Mouse (Mus musculus): ENCODE results near the gene Zdhhc18. TPM values are rescaled to one million over a fixed set of nuclear protein-coding genes. Genes with fewer than 3 reads are reported as not detected.
"Not testable (repeated sequence)": the region's sequence is repeated elsewhere in the genome, so short reads cannot be mapped to it uniquely, and the experiment has no call there.

Zdhhc18 gene
- polyA plus RNA-seq, 1 experiment from 2014 or later = 1.9 TPM

DNA sequence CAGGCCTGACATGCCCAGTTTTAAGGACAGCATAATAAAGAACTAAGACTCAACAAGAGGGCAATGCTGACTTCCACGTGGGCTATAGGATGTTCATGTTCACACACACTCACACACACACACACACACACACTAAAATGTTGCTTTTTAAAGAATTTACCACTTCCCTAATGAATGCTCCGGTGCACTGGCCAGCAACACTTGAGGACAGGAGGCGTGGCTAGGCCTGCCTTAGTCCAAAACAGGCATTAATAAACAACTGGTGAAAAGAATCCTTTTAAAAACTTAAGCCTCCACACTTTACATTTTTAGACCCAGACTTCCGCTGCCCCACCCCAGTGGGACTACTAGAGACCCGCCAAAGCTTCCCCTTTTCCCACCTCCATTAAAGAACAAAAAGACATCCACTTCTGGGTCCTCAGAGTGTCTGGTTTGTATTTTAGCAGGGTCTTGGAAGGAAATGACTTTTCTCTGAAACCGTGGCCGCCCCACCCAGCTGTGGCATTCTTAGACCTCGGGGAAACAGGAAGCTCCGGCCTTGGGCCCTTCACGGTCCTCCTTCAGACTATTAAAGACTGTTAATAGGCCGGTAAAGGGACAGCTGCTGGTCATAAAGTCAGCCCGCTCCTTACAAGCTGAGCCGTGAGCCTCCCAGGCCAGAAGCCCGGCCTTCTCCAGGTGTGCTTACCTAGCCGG lies 9.7 kb upstream of the Zdhhc18 start:
- Histone ChIP-seq H3K27ac (peak overlapping the region; percentile 80), H3K4me3 (peak overlapping the region; percentile 35), H3K36me3 (peaks cover 24% of the 10 kb centered on the region), H3K27me3 (ENCODE audit: insufficient read depth, poor library complexity, severe bottlenecking) (no peaks in the 10 kb centered on the region), H3K4me1 (replicated peaks) (peaks cover 42% of the 10 kb centered on the region), H3K9me3 (no peaks in the 10 kb centered on the region)
- no peak for DNase-seq (ENCODE audit: low spot score)
- WGBS = 18% methylated on average over 15 of the region's 15 CpGs

DNA sequence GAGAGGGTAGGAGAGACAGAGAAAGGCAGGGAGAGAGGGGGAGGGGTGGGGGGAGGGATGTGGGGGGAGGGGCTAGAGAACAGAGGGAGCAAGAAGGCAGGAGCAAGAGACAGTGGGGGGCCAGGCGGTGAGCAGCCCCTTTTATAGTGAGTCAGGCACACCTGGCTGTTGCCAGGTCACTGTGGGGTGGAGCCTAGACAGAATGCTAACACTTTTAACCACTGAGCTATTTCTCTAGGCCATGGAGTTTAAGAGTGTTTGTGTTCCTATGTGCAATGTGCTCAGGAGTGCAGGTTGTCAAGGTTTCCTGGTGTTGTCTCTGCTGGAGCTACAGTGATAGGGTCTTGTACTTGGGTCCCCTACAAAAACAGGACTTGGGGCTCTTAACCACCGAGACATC lies 8.8 kb upstream of the Zdhhc18 start:
- Histone ChIP-seq H3K4me1 (replicated peaks) (peaks cover 41% of the 10 kb centered on the region), H3K27ac (no peak overlapping the region), H3K4me3 (no peak overlapping the region), H3K9me3 (no peaks in the 10 kb centered on the region), H3K36me3 (peaks cover 19% of the 10 kb centered on the region), H3K27me3 (ENCODE audit: insufficient read depth, poor library complexity, severe bottlenecking) (no peaks in the 10 kb centered on the region)
- DNase-seq (ENCODE audit: low spot score) = no peak
- WGBS = 26% methylated on average over 2 of the region's 2 CpGs

DNA sequence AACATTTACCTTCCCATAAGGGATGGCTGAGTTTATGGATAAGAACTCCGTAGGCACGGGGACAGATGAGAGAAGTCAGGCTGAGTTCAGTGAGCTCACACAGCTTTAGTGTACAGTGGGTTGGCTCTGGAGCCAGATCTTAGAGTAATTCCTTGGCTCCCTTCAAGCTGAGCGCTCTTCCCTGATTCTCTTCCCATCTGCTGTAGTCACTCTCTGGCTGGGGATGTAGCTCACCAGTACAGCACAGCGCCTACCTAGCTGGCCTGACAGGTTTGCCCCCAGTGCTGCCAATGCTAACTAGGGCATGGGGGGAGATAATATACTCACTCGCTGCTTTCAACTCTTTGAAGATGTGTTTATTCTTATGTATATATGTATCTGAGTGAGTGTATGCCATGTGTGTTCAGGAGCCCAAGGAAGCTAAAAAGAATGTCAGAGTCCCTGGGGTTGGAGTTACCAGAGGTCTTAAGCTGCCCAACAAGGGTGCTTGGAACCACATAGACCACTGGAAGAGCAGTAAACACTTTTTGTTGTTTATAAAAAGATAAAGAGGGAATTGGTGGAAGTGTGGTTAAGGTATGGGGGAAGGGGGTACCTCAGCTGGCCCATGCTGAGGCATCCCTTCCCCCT lies 8.0 kb upstream of the Zdhhc18 start:
- Histone ChIP-seq H3K27me3 (ENCODE audit: insufficient read depth, poor library complexity, severe bottlenecking) (no peaks in the 10 kb centered on the region), H3K4me1 (replicated peaks) (peaks cover 41% of the 10 kb centered on the region), H3K4me3 (no peak overlapping the region), H3K9me3 (no peaks in the 10 kb centered on the region), H3K27ac (0 out of 2 replicates have a peak overlapping the region, but pooled peaks have one; percentile 12), H3K36me3 (peaks cover 18% of the 10 kb centered on the region)
- no peak for DNase-seq (ENCODE audit: low spot score)
- WGBS = 44% methylated on average over 5 of the region's 5 CpGs

DNA sequence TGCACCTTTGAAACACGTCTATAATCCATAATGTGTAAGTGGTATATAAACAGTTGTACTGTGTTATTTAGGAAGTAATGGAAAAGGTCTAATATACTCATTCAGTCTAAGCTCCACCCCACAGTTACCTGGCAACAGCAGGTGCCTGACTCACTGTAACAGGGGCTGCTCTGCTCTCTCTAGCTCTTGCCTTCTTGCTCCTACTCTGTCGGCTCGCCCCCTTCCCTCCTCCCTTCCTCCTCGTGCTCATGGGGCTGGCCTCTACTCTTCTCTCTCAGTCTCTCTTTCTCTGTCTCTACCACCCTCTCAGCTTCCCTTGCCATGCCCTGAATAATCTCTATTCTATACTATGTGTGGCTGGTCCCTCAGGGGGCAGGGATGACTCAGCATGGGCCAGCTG lies 7.0 kb upstream of the Zdhhc18 start:
- H3K4me1 ChIP-seq (replicated peaks) = peaks cover 41% of the 10 kb centered on the region
- no peak overlapping the region for H3K4me3 ChIP-seq
- no peaks in the 10 kb centered on the region for H3K9me3 ChIP-seq
- DNase-seq (ENCODE audit: low spot score) = no peak
- H3K27ac ChIP-seq = no peak overlapping the region
- no peaks in the 10 kb centered on the region for H3K27me3 ChIP-seq (ENCODE audit: insufficient read depth, poor library complexity, severe bottlenecking)
- 16% methylated on average over 4 of the region's 4 CpGs for WGBS
- peaks cover 9% of the 10 kb centered on the region for H3K36me3 ChIP-seq

DNA sequence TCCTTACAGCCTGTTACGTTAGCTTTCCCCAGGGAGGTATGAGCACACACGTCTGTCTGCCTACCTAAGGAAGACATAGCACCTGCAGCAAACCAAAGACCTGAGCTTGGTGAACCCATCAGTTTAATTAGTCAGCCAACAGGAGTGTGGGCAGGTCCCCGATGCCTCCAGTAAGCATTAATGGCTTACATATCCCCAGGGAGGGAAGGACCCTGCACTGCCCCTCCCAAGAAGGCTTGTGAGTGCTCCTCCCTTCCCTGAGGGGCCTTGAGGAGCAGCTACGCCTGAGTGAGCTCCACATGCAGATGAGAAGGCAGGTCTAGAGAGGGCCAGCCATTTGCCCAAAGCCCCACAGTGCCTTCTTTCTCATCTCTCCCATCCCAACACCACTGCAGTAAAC lies 6.3 kb upstream of the Zdhhc18 start:
- Histone ChIP-seq H3K4me3 (no peak overlapping the region), H3K36me3 (0 out of 2 replicates have a peak, but pooled peaks cover 4% of the 10 kb centered on the region), H3K4me1 (replicated peaks) (peaks cover 41% of the 10 kb centered on the region), H3K27me3 (ENCODE audit: insufficient read depth, poor library complexity, severe bottlenecking) (no peaks in the 10 kb centered on the region), H3K9me3 (no peaks in the 10 kb centered on the region), H3K27ac (no peak overlapping the region)
- DNase-seq (ENCODE audit: low spot score) = no peak
- WGBS = 53% methylated on average over 4 of the region's 4 CpGs

DNA sequence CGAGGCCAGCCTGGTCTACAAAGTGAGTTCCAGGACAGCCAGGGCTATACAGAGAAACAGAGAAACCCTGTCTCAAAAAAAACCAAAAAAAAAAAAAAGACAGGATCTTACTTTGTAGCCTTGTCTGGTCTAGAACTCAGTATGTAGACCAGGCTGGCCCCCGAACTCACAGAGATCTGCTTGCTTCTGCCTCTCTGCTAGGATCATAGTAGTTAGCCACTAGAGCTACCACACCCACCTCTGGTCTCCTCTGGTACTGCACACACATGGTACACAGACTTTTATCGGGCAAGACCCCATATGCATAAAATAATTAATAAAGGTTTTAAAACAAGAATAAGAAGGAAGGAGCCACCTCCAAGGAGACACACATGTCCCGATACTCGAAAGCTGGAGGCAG lies 4.1 kb upstream of the Zdhhc18 start:
- peaks cover 21% of the 10 kb centered on the region for H3K4me1 ChIP-seq (replicated peaks)
- not testable (repeated sequence) for DNase-seq (ENCODE audit: low spot score); H3K27me3 ChIP-seq (ENCODE audit: insufficient read depth, poor library complexity, severe bottlenecking); H3K4me3 ChIP-seq; H3K9me3 ChIP-seq; H3K36me3 ChIP-seq; H3K27ac ChIP-seq
- WGBS = 92% methylated on average over 5 of the region's 5 CpGs

DNA sequence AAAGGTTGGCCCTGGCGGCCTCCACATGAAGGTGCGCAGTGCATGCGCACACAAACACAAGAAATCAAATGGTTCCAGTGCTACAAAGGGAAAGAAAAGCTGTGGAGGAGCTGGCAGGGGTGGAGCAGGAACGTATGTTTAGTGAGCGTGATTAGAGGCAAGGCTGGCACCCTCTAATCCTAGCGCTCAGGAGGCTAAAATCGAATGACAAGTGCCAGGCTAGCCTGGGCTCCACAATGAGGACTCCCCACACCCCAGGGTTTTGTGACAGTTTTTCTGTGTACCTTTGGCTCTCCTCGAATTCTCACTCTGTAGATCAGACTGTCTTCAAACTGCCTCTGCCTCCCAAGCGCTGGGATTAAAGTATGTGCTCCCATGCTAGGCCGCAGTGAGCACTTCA lies 2.8 kb upstream of the Zdhhc18 start:
- H3K9me3 ChIP-seq = no peaks in the 10 kb centered on the region
- H3K36me3 ChIP-seq = no peaks in the 10 kb centered on the region
- H3K27me3 ChIP-seq (ENCODE audit: insufficient read depth, poor library complexity, severe bottlenecking) = no peaks in the 10 kb centered on the region
- peaks cover 12% of the 10 kb centered on the region for H3K4me1 ChIP-seq (replicated peaks)
- WGBS = 83% methylated on average over 10 of the region's 10 CpGs
- DNase-seq (ENCODE audit: low spot score) = no peak
- no peak overlapping the region for H3K27ac ChIP-seq
- H3K4me3 ChIP-seq = no peak overlapping the region

DNA sequence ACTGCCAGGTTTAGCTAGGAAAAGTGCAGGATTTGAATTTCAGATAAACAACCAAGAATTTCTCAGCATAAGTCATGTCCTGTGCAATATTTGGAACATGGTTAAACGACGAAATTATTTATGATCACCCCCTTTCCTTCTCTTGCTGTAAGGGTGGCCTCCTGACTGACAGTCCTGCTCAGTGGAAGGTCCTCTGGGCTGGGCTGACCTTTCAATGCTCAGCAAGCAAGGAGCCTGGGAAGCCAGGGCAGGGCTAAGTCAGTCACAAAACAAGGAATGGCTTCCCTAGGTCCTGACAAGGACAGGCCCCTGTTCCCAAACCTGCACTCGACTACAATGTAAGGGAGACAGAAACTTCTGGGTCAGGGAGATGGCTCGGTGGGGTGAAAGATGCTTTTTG lies 2.0 kb upstream of the Zdhhc18 start:
- Histone ChIP-seq H3K4me1 (replicated peaks) (peaks cover 10% of the 10 kb centered on the region), H3K27ac (no peak overlapping the region), H3K9me3 (no peaks in the 10 kb centered on the region), H3K27me3 (ENCODE audit: insufficient read depth, poor library complexity, severe bottlenecking) (no peaks in the 10 kb centered on the region), H3K36me3 (no peaks in the 10 kb centered on the region), H3K4me3 (no peak overlapping the region)
- no peak for DNase-seq (ENCODE audit: low spot score)
- WGBS = 69% methylated on average over 4 of the region's 4 CpGs

DNA sequence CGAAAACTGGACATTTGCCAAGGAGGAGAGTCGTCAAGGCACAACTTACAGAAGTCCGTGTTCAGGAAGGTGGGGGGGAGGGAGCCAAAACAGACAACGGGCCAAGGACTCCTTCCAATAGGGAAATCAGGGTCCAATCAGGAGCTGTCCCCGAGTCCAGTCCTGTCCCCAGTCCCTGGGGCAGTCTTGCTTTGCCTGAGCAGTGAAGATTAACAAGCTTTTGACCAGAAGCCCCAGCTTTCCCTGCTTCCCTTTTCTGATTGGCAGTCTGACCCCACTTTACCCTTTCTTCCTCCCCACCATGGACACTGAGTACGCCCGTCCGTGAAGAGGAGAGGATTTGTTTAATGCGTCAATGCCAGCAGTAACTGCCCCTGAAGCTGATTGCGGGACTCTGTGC lies 1.5 kb upstream of the Zdhhc18 start:
- 66% methylated on average over 10 of the region's 10 CpGs for WGBS
- Histone ChIP-seq H3K27ac (no peak overlapping the region), H3K9me3 (no peaks in the 10 kb centered on the region), H3K4me1 (replicated peaks) (peaks cover 7% of the 10 kb centered on the region), H3K4me3 (no peak overlapping the region), H3K27me3 (ENCODE audit: insufficient read depth, poor library complexity, severe bottlenecking) (no peaks in the 10 kb centered on the region), H3K36me3 (no peaks in the 10 kb centered on the region)
- DNase-seq (ENCODE audit: low spot score) = no peak

DNA sequence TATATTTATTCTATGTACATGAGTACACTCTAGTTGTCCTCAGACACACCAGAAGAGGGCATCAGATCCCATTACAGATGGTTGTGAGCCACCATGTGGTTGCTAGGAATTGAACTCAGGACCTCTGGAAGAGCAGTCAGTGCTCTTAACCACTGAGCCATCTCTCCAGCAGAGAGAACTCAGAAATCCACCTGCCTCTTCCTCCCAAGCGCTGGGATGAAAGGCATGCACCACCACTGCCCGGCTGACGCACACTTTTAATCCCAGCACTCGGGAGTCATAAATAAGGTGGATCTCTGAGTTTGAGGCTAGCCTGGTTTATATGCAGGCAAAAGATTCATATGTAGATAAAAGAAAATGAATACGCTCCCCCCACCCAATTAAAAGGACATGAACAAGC lies 490 bp downstream of the Zdhhc18 start:
- 92% methylated on average over 5 of the region's 5 CpGs for WGBS
- H3K36me3 ChIP-seq; H3K9me3 ChIP-seq; H3K4me1 ChIP-seq (replicated peaks); H3K27me3 ChIP-seq (ENCODE audit: insufficient read depth, poor library complexity, severe bottlenecking); DNase-seq (ENCODE audit: low spot score): not testable (repeated sequence)
- Histone ChIP-seq H3K27ac (0 out of 2 replicates have a peak overlapping the region, but pooled peaks have one; percentile 41), H3K4me3 (peak overlapping the region; percentile 24; the same call in 1 of the 2 replicates)

DNA sequence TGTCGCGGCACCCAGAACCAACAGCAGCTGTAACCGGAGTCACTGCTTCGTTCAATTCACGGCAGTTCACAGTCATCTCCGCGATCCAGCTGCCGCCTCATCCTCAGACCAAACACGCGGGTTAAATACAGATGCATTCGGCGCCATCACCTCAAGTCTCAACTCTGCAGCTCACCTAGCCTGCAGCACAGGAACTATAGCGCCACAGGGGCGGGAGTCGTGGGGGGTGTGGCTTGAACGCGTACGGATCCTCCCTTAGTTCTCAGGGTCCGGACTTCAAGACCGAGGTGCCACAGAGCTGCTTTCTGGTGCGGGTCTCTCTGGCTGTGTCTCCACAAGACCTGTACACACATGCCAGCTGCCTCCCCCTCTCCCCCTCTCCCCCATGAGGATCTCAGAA lies 4.3 kb downstream of the Zdhhc18 start:
- Histone ChIP-seq H3K36me3 (no peaks in the 10 kb centered on the region), H3K27ac (no peak overlapping the region)
- WGBS = 42% methylated on average over 21 of the region's 21 CpGs

DNA sequence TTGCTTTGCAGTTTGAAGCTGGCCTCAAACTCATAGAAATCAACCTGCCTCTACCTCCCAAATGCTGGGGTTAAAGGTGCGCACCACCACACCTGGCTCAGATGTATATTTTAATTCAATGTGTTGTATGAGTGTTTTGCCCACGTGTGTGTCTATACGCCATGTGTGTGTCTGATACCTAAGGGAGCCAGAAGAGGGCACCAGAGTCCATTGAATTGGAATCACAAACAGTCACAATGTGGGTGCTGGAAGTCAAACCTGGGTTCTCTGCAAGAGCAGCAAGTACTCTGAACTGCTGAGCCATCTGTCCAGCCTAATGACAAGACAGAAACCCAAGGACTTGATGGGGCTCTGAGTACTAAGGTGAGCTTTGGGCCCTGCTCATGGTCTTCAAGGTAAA lies 4.8 kb downstream of the Zdhhc18 start:
- Histone ChIP-seq H3K4me3 (no peak overlapping the region), H3K36me3 (no peaks in the 10 kb centered on the region), H3K4me1 (replicated peaks) (peaks cover 3% of the 10 kb centered on the region; the same call in 1 of the 2 replicates), H3K27ac (no peak overlapping the region), H3K27me3 (ENCODE audit: insufficient read depth, poor library complexity, severe bottlenecking) (no peaks in the 10 kb centered on the region), H3K9me3 (peaks cover 11% of the 10 kb centered on the region)
- 87% methylated on average over 3 of the region's 3 CpGs for WGBS
- no peak for DNase-seq (ENCODE audit: low spot score)

More for the DNA sequence above, 4.3 kb downstream of the Zdhhc18 start:
- no peak overlapping the region for H3K4me3 ChIP-seq
- peaks cover 3% of the 10 kb centered on the region; the same call in 1 of the 2 replicates for H3K4me1 ChIP-seq (replicated peaks)
- no peaks in the 10 kb centered on the region for H3K27me3 ChIP-seq (ENCODE audit: insufficient read depth, poor library complexity, severe bottlenecking)
- peaks cover 11% of the 10 kb centered on the region for H3K9me3 ChIP-seq
- DNase-seq (ENCODE audit: low spot score) = no peak

DNA sequence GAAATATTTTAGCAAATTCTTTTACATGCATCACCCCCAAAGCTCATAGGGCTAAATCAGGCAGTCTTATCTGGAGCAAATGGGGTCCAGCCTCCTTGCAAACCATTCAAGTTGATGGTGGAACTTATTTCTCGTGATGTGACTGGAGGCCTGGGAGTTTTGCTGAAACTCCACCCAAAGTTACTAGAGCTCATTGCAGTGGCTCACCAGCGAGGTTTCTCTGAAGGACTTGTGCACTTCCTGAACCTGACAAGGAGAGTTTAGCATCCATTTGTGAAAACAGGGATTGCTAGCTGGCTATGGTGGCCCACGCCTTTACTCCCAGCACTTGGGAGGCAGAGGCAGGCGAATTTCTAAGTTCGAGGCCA lies 15.9 kb downstream of the Zdhhc18 start:
- Histone ChIP-seq H3K27ac (no peak overlapping the region), H3K4me1 (replicated peaks) (peaks cover 34% of the 10 kb centered on the region), H3K9me3 (no peaks in the 10 kb centered on the region), H3K36me3 (no peaks in the 10 kb centered on the region), H3K27me3 (ENCODE audit: insufficient read depth, poor library complexity, severe bottlenecking) (no peaks in the 10 kb centered on the region), H3K4me3 (no peak overlapping the region)
- WGBS = 82% methylated on average over 5 of the region's 5 CpGs
- no peak for DNase-seq (ENCODE audit: low spot score)
